Mouse (Mus musculus) gastrocnemius, adult 2 months (tissue): ENCODE measurements around the gene P2rx3. TPM values are rescaled to one million over a fixed set of nuclear protein-coding genes. Genes with fewer than 3 reads are reported as not detected.

Experiments used
- DNase-seq: peaks from one replicate; pipeline ENCODE4 v3.0.0; 2022
- H3K27ac ChIP-seq: fragments of 200-600 bp; 2 replicates; pipeline ENCODE4 v1.8.1; 2022; ENCODE audit warnings: mild to moderate bottlenecking
- H3K4me3 ChIP-seq: fragments of 200-600 bp; 2 replicates; pipeline ENCODE4 v1.8.1; 2022; ENCODE audit warnings: mild to moderate bottlenecking, moderate library complexity
- CTCF ChIP-seq: fragments of 200-600 bp; IDR thresholded peaks from 2 replicates; pipeline ENCODE4 v1.8.1; 2022; ENCODE audit warnings: antibody characterized with exemption, mild to moderate bottlenecking, moderate library complexity
- intact Hi-C: fragments of 180-260 bp; cut with DNase I; formaldehyde crosslinking; loops from one replicate; pipeline ENCODE4 v1.15.1; 2025
- total RNA-seq, 2 experiments: library from RNA; stranded (reverse); gene quantifications; 2 replicates each; pipeline ENCODE4 v1.2.3; 2021

P2rx3 gene
- total RNA-seq, 2 experiments from 2014 or later, result 0.36 to 0.59 TPM

GRCm38 (mm10) chr2:85053192-85053816 lies 16.0 kb upstream of the P2rx3 start:
- TF ChIP-seq CTCF, result no peak
- H3K4me3 ChIP-seq, result peak overlapping the region; percentile 84
- intact Hi-C loops, result no loop called here
- H3K27ac ChIP-seq, result peak overlapping the region; percentile 94
- DNase-seq, result no peak

GRCm38 (mm10) chr2:85050746-85051145 lies 13.5 kb upstream of the P2rx3 start:
- H3K27ac ChIP-seq, result peak overlapping the region; percentile 94
- DNase-seq, result peak; percentile 61
- intact Hi-C loops, result no loop called here
- peak overlapping the region; percentile 84 for H3K4me3 ChIP-seq
- TF ChIP-seq CTCF, result no peak

- Histone ChIP-seq H3K27ac (peak overlapping the region; percentile 94), H3K4me3 (peak overlapping the region; percentile 84)
- DNase-seq, result peak; percentile 85
- intact Hi-C loops, result no loop called here
- TF ChIP-seq CTCF, result no peak
Observed at GRCm38 (mm10) chr2:85050001-85050634, 12.9 kb upstream of the P2rx3 start.

GRCm38 (mm10) chr2:85049277-85049676 lies 12.0 kb upstream of the P2rx3 start:
- peak; percentile 43 for DNase-seq
- intact Hi-C loops, result no loop called here
- Histone ChIP-seq H3K27ac (peak overlapping the region; percentile 94), H3K4me3 (peak overlapping the region; percentile 84)
- TF ChIP-seq CTCF, result no peak

GRCm38 (mm10) chr2:85048168-85048751 lies 11.0 kb upstream of the P2rx3 start:
- Histone ChIP-seq H3K27ac (peak overlapping the region; percentile 94), H3K4me3 (peak overlapping the region; percentile 84)
- intact Hi-C loops, result no loop called here
- DNase-seq, result peak; percentile 87
- no peak for TF ChIP-seq CTCF

GRCm38 (mm10) chr2:85047596-85048167 lies 10.4 kb upstream of the P2rx3 start, which contains the start of gene Tnks1bp1:
TSS of gene Tnks1bp1 (plus strand) at chr2:85048022.
- no peak for TF ChIP-seq CTCF
- H3K4me3 ChIP-seq, result peak within 1 kb of the TSS; percentile 84

GRCm38 (mm10) chr2:85047081-85047480 lies 9.8 kb upstream of the P2rx3 start:
- intact Hi-C loops, result no loop called here
- peak overlapping the region; percentile 94 for H3K27ac ChIP-seq
- TF ChIP-seq CTCF, result no peak
- no peak for DNase-seq
- peak overlapping the region; percentile 84 for H3K4me3 ChIP-seq

More at GRCm38 (mm10) chr2:85047596-85048167, 10.4 kb upstream of the P2rx3 start, which contains the start of gene Tnks1bp1:
- H3K27ac ChIP-seq, result peak within 1 kb of the TSS; percentile 94
- intact Hi-C loops, result no loop called here
- peak; percentile 99 for DNase-seq

GRCm38 (mm10) chr2:85046222-85046621 lies 9.0 kb upstream of the P2rx3 start:
- DNase-seq, result no peak
- Histone ChIP-seq H3K4me3 (no peak overlapping the region), H3K27ac (peak overlapping the region; percentile 94; the same call in 1 of the 2 replicates)
- intact Hi-C loops, result no loop called here
- TF ChIP-seq CTCF, result no peak

GRCm38 (mm10) chr2:85043623-85044022 lies 6.4 kb upstream of the P2rx3 start:
- H3K27ac ChIP-seq, result no peak overlapping the region
- no peak for DNase-seq
- intact Hi-C loops, result no loop called here
- H3K4me3 ChIP-seq, result no peak overlapping the region
- TF ChIP-seq CTCF, result no peak

- H3K4me3 ChIP-seq, result peak overlapping the region; percentile 97
- intact Hi-C loops, result loop anchor here (10.0 kb wide), 1 partner anchor 314 kb away; the partner anchor contains the start of gene Clp1
- DNase-seq, result no peak
Observed at GRCm38 (mm10) chr2:85038336-85038735, 1.1 kb upstream of the P2rx3 start.

GRCm38 (mm10) chr2:85036507-85037046 lies 685 bp downstream of the P2rx3 start:
- H3K27ac ChIP-seq, result peak overlapping the region; percentile 94
- DNase-seq, result no peak
- intact Hi-C loops, result loop anchor here (10.0 kb wide), 1 partner anchor 312 kb away; the partner anchor contains the start of gene Clp1
- H3K4me3 ChIP-seq, result peak overlapping the region; percentile 97
- TF ChIP-seq CTCF, result no peak

More at GRCm38 (mm10) chr2:85038336-85038735, 1.1 kb upstream of the P2rx3 start:
- H3K27ac ChIP-seq, result no peak overlapping the region
- no peak for TF ChIP-seq CTCF

GRCm38 (mm10) chr2:85034169-85034568 lies 3.1 kb downstream of the P2rx3 start:
- intact Hi-C loops, result loop anchor here (10.0 kb wide), 1 partner anchor 309 kb away; the partner anchor contains the start of gene Clp1
- TF ChIP-seq CTCF, result no peak
- no peak overlapping the region for H3K4me3 ChIP-seq
- H3K27ac ChIP-seq, result no peak overlapping the region
- no peak for DNase-seq

- no peak overlapping the region for H3K4me3 ChIP-seq
- TF ChIP-seq CTCF, result no peak
- intact Hi-C loops, result loop anchor here (10.0 kb wide), 1 partner anchor 308 kb away; the partner anchor contains the start of gene Clp1
- DNase-seq, result no peak
- no peak overlapping the region for H3K27ac ChIP-seq
Observed at GRCm38 (mm10) chr2:85033121-85033520, 4.1 kb downstream of the P2rx3 start.
